Mouse (Mus musculus) heart, adult 2 months (tissue): ENCODE results near the gene Spink2. TPM values are rescaled to one million over a fixed set of nuclear protein-coding genes. Genes with fewer than 3 reads are reported as not detected.
A peak's percentile ranks its signal among the peaks of the same experiment; 100 is the strongest.

ENCODE experiments used
- DNase-seq, 2 experiments: peaks; one replicate each; pipeline ENCODE4 v3.0.0; 2021
- H3K27ac ChIP-seq: fragments of 200-600 bp; 2 replicates; pipeline ENCODE4 v1.8.1; 2022
- H3K27me3 ChIP-seq: fragments of 200-500 bp; 2 replicates; pipeline ENCODE4 v1.6.1; 2012; ENCODE audit warnings: mild to moderate bottlenecking, low read length, inconsistent platforms, mixed read lengths; ENCODE audit not compliant: control insufficient read depth, insufficient read depth
- H3K36me3 ChIP-seq: fragments of 200-500 bp; 2 replicates; pipeline ENCODE4 v1.6.1; 2012; ENCODE audit warnings: low read length, inconsistent platforms; ENCODE audit not compliant: control insufficient read depth, insufficient read depth
- H3K4me1 ChIP-seq: fragments of 200-500 bp; 2 replicates; pipeline ENCODE4 v1.6.1; 2011; ENCODE audit warnings: low read length; ENCODE audit not compliant: control insufficient read depth, insufficient read depth
- H3K4me3 ChIP-seq: fragments of 200-600 bp; 2 replicates; pipeline ENCODE4 v1.8.1; 2022
- H3K79me2 ChIP-seq: fragments of 200-500 bp; replicated peaks from 2 replicates; pipeline ENCODE4 v1.6.1; 2012; ENCODE audit warnings: mild to moderate bottlenecking, inconsistent platforms, low read length, moderate library complexity, mixed read lengths; ENCODE audit not compliant: control insufficient read depth, insufficient read depth
- H3K9ac ChIP-seq: fragments of 200-500 bp; 2 replicates; pipeline ENCODE4 v1.6.1; 2012; ENCODE audit warnings: low read depth, mild to moderate bottlenecking, control low read depth, inconsistent platforms, low read length, mixed read lengths
- CTCF ChIP-seq: fragments of 200-600 bp; IDR thresholded peaks from 2 replicates; pipeline ENCODE4 v1.8.1; 2022; ENCODE audit warnings: antibody characterized with exemption, mild to moderate bottlenecking, moderate library complexity
- EP300 ChIP-seq: fragments of 200-500 bp; IDR thresholded peaks from 2 replicates; pipeline ENCODE4 v1.6.1; 2011; ENCODE audit warnings: low read depth, low read length, control low read depth; ENCODE audit not compliant: insufficient read depth
- POLR2A ChIP-seq: fragments of 200-500 bp; IDR thresholded peaks from 2 replicates; pipeline ENCODE4 v1.6.1; 2011; ENCODE audit warnings: mild to moderate bottlenecking, low read depth, low read length, control low read depth; ENCODE audit not compliant: insufficient read depth
- WGBS: fragments of 180-500 bp; shearing (Covaris S2); methylation state at CpG from one replicate; pipeline ENCODE4 v1.1.7; 2018; 5-methylcytosine and 5-hydroxymethylcytosine counted together
- intact Hi-C: fragments of 180-260 bp; cut with DNase I; formaldehyde crosslinking; loops from one replicate; pipeline ENCODE4 v1.15.1; 2025
- polyA plus RNA-seq: library from polyadenylated mRNA; depleted of rRNA; stranded (reverse); fragments of >200 nt; gene quantifications from 2 replicates; pipeline ENCODE4 v1.2.3, GENCODE M21; 2012
- total RNA-seq, 2 experiments: library from RNA; stranded (reverse); gene quantifications; 2 replicates each; pipeline ENCODE4 v1.2.3; 2021

Gene Spink2
- total and polyA plus RNA-seq, 3 experiments = 2.2 TPM; not detected in 2

DNA sequence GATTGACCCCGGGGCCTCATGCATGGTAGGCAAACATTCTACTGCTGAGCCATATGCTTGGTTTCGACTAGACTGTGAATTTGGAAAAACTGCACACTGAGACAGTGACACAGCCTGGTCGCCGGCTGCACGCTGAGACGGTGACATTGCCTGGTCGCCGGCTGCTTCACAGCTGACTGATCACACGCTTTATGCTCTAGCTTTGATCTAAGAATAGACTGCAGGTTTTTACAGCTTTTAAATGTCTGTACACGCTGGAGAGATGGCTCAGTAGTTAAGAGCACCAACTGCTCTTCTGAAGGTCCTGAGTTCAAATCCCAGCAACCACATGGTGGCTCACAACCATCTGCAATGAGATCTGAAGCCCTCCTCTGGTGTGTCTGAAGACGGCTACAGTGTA, 5.1 kb downstream of the Spink2 start:
- 80% methylated on average over 11 of the region's 11 CpGs for WGBS
- Histone ChIP-seq H3K36me3 (no peaks in the 10 kb centered on the region), H3K27me3 (no peaks in the 10 kb centered on the region), H3K4me3 (no peak overlapping the region), H3K27ac (no peak overlapping the region), H3K79me2 (no peaks in the 10 kb centered on the region), H3K9ac (no peak overlapping the region), H3K4me1 (no peaks in the 10 kb centered on the region)
- no peak for DNase-seq
- TF ChIP-seq CTCF = no peak
- TF ChIP-seq POLR2A = no peak
- no peak for TF ChIP-seq EP300
- intact Hi-C loops = no loop called here

DNA sequence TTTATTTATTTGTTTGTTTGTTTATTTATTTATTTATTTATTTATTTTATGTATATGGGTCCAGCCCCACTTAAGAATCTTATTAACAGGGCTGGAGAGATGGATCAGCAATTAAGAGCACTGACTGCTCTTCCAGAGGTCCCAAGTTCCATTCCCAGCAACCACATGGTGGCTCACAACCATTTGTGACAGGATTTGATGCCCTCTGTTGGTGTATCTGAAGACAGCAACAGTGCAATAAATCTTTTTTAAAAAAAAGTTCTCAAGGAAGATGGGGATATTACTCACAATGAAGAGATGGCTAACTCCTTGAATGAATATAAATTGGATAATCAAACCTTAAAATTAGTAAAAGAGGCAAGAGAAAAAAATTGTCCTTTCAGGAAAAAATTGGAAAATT, 9.0 kb downstream of the Spink2 start:
- H3K27ac ChIP-seq = no peak overlapping the region
- no peaks in the 10 kb centered on the region for H3K79me2 ChIP-seq
- H3K27me3 ChIP-seq = no peaks in the 10 kb centered on the region
- H3K36me3 ChIP-seq = no peaks in the 10 kb centered on the region
- no peak overlapping the region for H3K4me3 ChIP-seq
- H3K4me1 ChIP-seq = no peaks in the 10 kb centered on the region
- DNase-seq = no peak
- TF ChIP-seq POLR2A (no peak), EP300 (no peak), CTCF (no peak)
- H3K9ac ChIP-seq = no peak overlapping the region
- intact Hi-C loops = no loop called here

DNA sequence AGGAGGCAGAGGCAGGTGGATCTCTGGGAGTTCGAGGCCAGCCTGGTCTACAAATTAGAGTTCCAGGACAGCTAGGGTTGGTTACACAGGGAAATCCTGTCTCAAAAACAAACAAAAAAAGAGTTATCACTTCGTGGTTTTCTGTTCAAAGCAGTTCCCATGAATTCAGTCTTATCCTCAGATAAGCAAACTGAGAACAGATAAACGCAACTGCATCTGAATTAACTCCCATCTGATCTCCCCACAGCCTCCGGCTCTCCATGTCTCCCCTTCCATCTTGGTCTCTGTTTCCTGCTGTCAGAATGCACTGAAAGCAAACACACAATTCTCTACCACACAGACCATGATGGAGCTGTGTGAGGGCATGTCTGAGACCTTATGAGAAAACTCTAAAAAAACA, 10.6 kb downstream of the Spink2 start:
- Histone ChIP-seq H3K27ac (no peak overlapping the region), H3K79me2 (no peaks in the 10 kb centered on the region), H3K4me1 (no peaks in the 10 kb centered on the region), H3K27me3 (no peaks in the 10 kb centered on the region), H3K36me3 (no peaks in the 10 kb centered on the region), H3K4me3 (no peak overlapping the region), H3K9ac (no peak overlapping the region)
- DNase-seq = no peak
- intact Hi-C loops = no loop called here
- no peak for TF ChIP-seq EP300
- TF ChIP-seq CTCF = no peak
- TF ChIP-seq POLR2A = no peak
- WGBS = 46% methylated on average over 4 of the region's 4 CpGs

DNA sequence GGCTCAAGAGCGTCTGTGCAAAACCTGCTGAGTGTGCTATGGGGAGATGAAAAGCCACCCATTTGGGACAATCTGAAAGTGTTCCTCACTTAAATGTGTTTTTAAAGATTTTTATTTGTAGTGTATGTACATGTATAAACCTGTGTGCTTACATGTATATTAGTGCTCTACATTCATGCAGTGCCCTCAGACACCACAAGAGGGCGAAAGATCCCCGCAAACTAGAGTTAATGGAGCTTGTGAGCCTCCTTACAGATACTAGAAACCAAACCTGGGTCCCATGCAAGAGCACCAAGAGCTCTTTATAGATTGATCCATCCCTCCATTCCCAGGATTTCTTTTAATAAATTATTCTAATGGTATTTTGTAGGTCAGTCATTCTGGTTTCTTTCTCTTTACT, 17.3 kb downstream of the Spink2 start:
- Histone ChIP-seq H3K79me2 (no peaks in the 10 kb centered on the region), H3K36me3 (no peaks in the 10 kb centered on the region), H3K27ac (no peak overlapping the region), H3K9ac (no peak overlapping the region), H3K4me3 (no peak overlapping the region), H3K27me3 (no peaks in the 10 kb centered on the region), H3K4me1 (no peaks in the 10 kb centered on the region; the same call in 1 of the 2 replicates)
- TF ChIP-seq EP300 = no peak
- no peak for TF ChIP-seq POLR2A
- TF ChIP-seq CTCF = peak; percentile 67
- 56% methylated on average over 3 of the region's 3 CpGs for WGBS
- intact Hi-C loops = no loop called here
- peak; percentile 35 to 42 for DNase-seq

DNA sequence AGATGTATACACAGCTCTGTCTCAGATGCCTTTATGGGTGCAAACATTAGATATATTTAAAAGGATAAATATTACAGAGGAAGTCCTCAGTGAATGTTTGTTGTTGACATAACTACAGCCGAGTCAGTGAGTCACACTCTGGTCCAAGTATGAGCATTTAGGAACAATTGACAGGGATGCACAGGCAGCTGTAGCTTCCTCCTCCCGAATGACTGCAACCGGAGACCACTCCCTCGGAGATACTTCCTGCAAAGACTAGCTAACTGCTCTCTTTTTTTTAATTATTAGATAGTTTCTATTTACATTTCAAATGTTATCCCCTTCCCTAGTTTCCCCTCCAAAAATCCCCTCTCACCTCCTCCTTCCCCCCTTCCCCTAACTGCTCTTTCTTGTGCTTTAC, 18.0 kb downstream of the Spink2 start:
- Histone ChIP-seq H3K9ac (no peak overlapping the region), H3K27ac (no peak overlapping the region), H3K4me1 (no peaks in the 10 kb centered on the region; the same call in 1 of the 2 replicates), H3K4me3 (no peak overlapping the region), H3K36me3 (no peaks in the 10 kb centered on the region), H3K79me2 (no peaks in the 10 kb centered on the region), H3K27me3 (no peaks in the 10 kb centered on the region)
- 39% methylated on average over 4 of the region's 4 CpGs for WGBS
- TF ChIP-seq CTCF (no peak), EP300 (no peak), POLR2A (no peak)
- intact Hi-C loops = no loop called here
- DNase-seq = peak in 1 of 2 experiments; percentile 29

DNA sequence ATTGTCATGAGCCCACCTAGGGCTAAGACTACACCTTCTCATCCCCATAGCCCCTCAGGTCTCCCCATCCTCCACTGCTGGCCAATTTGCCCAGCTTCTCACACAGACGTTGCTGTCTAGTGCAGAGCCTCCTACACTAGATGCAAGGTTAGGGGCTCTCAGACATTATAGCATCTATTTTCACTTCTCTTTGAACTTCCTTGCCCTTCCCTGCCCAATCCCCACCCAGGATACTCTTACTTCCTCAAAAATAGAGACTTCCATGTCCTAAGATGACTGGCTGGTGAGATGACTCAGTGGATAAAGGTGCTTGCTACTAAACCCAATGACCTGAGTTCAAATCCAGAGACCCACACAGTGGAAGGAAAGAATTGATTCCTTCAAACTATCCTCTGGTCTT, 19.6 kb downstream of the Spink2 start:
- no peak for DNase-seq
- no peaks in the 10 kb centered on the region; the same call in 1 of the 2 replicates for H3K4me1 ChIP-seq
- no peaks in the 10 kb centered on the region for H3K79me2 ChIP-seq
- intact Hi-C loops = no loop called here
- H3K36me3 ChIP-seq = no peaks in the 10 kb centered on the region
- H3K27ac ChIP-seq = no peak overlapping the region
- no peak overlapping the region for H3K4me3 ChIP-seq
- no peak overlapping the region for H3K9ac ChIP-seq
- no peaks in the 10 kb centered on the region for H3K27me3 ChIP-seq
- 52% methylated on average over 1 of the region's 1 CpGs for WGBS
- no peak for TF ChIP-seq POLR2A
- no peak for TF ChIP-seq EP300
- no peak for TF ChIP-seq CTCF
